Mouse (Mus musculus) lung, embryonic 14.5 days (tissue): ENCODE measurements around the gene Kcnn4. TPM values are rescaled to one million over a fixed set of nuclear protein-coding genes. Genes with fewer than 3 reads are reported as not detected.

Experiments
- ATAC-seq: fragments of 200-750 bp; cut with Nextera tagmentation; 2 replicates; pipeline ENCODE4 v1.8.0; 2017; ENCODE audit warnings: mild to moderate bottlenecking, moderate TSS enrichment, moderate library complexity; ENCODE audit not compliant: insufficient read depth
- DNase-seq: peaks from one replicate; pipeline ENCODE4 v3.0.0-alpha.2; 2015
- H3K27ac ChIP-seq: fragments of 300-500 bp; sonication (generic); 2 replicates; pipeline ENCODE4 v1.5.1; 2014; ENCODE audit warnings: low read depth, mild to moderate bottlenecking, moderate library complexity
- H3K27me3 ChIP-seq: fragments of 300-500 bp; sonication (generic); 2 replicates; pipeline ENCODE4 v1.6.1; 2014; ENCODE audit warnings: low read length, control low read depth; ENCODE audit not compliant: insufficient read depth
- H3K36me3 ChIP-seq: fragments of 300-500 bp; sonication (generic); 2 replicates; pipeline ENCODE4 v1.6.1; 2014; ENCODE audit warnings: control low read depth; ENCODE audit not compliant: insufficient read depth
- H3K4me1 ChIP-seq: fragments of 300-500 bp; sonication (generic); 2 replicates; pipeline ENCODE4 v1.6.1; 2014; ENCODE audit warnings: antibody characterized with exemption, control low read depth; ENCODE audit not compliant: insufficient read depth
- H3K4me2 ChIP-seq: fragments of 300-500 bp; sonication (generic); 2 replicates; pipeline ENCODE4 v1.6.1; 2014; ENCODE audit warnings: mild to moderate bottlenecking
- H3K4me3 ChIP-seq: fragments of 300-500 bp; sonication (generic); 2 replicates; pipeline ENCODE4 v1.5.1; 2014; ENCODE audit warnings: low read depth, low read length
- H3K9ac ChIP-seq: fragments of 300-500 bp; sonication (generic); 2 replicates; pipeline ENCODE4 v1.6.1; 2014
- H3K9me3 ChIP-seq: fragments of 300-500 bp; sonication (generic); 2 replicates; pipeline ENCODE4 v1.6.1; 2016; ENCODE audit warnings: low read depth, low read length, control low read depth
- CTCF ChIP-seq: IDR thresholded peaks from 2 replicates; pipeline ENCODE4 v1.5.1; 2016; ENCODE audit warnings: antibody characterized with exemption, low read depth
- WGBS: fragments of 180-500 bp; shearing (Covaris S2); extraction: QIAGEN DNeasy Blood & Tissue Kit; methylation state at CpG from one replicate; pipeline ENCODE4 v1.1.7; 2014; 5-methylcytosine and 5-hydroxymethylcytosine counted together
- polyA plus RNA-seq: library from polyadenylated mRNA; unstranded; fragments of >200 nt; fragmentation: Nextera tagmentation; extraction: Ambion mirVana; gene quantifications from 2 replicates; pipeline ENCODE4 v1.2.1, GENCODE M21; 2014

The Kcnn4 gene
- polyA plus RNA-seq, 1 experiment from 2014 or later: 1.6 TPM

- peak overlapping the region; percentile 40 for H3K4me2 ChIP-seq
- 63% methylated on average over 4 of the region's 4 CpGs for WGBS
- H3K4me3 ChIP-seq: peak overlapping the region; percentile 6; the same call in 1 of the 2 replicates
- H3K9me3 ChIP-seq: no peaks in the 10 kb centered on the region
- H3K36me3 ChIP-seq: no peaks in the 10 kb centered on the region
- H3K9ac ChIP-seq: no peak overlapping the region
- peak overlapping the region; percentile 60; the same call in 1 of the 2 replicates for H3K27ac ChIP-seq
- peaks cover 3% of the 10 kb centered on the region; the same call in 1 of the 2 replicates for H3K4me1 ChIP-seq
- peaks cover 7% of the 10 kb centered on the region; the same call in 1 of the 2 replicates for H3K27me3 ChIP-seq
- no peak for DNase-seq
- no peak for TF ChIP-seq CTCF
- ATAC-seq: no peak
Observed at GRCm38 (mm10) chr7:24372786-24373185, 2.7 kb downstream of the Kcnn4 start.

- Histone ChIP-seq H3K27me3 (peaks cover 7% of the 10 kb centered on the region; the same call in 1 of the 2 replicates), H3K4me1 (peaks cover 3% of the 10 kb centered on the region; the same call in 1 of the 2 replicates), H3K4me3 (peak overlapping the region; percentile 14; the same call in 1 of the 2 replicates), H3K27ac (peak overlapping the region; percentile 60), H3K36me3 (no peaks in the 10 kb centered on the region), H3K4me2 (peak overlapping the region; percentile 47), H3K9ac (peak overlapping the region; percentile 11; the same call in 1 of the 2 replicates), H3K9me3 (no peaks in the 10 kb centered on the region)
- WGBS: 35% methylated on average over 20 of the region's 20 CpGs
- peak; percentile 47 for ATAC-seq
- peak; percentile 67 for DNase-seq
- TF ChIP-seq CTCF: no peak
Observed at GRCm38 (mm10) chr7:24373538-24374379, 3.7 kb downstream of the Kcnn4 start.

GRCm38 (mm10) chr7:24376456-24376855 lies 6.4 kb downstream of the Kcnn4 start:
- no peak overlapping the region for H3K9ac ChIP-seq
- H3K27me3 ChIP-seq: peaks cover 7% of the 10 kb centered on the region; the same call in 1 of the 2 replicates
- H3K4me1 ChIP-seq: peaks cover 3% of the 10 kb centered on the region; the same call in 1 of the 2 replicates
- no peak overlapping the region for H3K4me3 ChIP-seq
- no peak for DNase-seq
- H3K36me3 ChIP-seq: no peaks in the 10 kb centered on the region
- no peak overlapping the region for H3K4me2 ChIP-seq
- H3K9me3 ChIP-seq: no peaks in the 10 kb centered on the region
- WGBS: 83% methylated on average over 8 of the region's 8 CpGs
- TF ChIP-seq CTCF: no peak
- H3K27ac ChIP-seq: peak overlapping the region; percentile 7; the same call in 1 of the 2 replicates
- no peak for ATAC-seq

GRCm38 (mm10) chr7:24377091-24377865 lies 7.2 kb downstream of the Kcnn4 start:
- H3K4me3 ChIP-seq: peak overlapping the region; percentile 18
- peaks cover 3% of the 10 kb centered on the region; the same call in 1 of the 2 replicates for H3K4me1 ChIP-seq
- TF ChIP-seq CTCF: peak; percentile 47; the same call in 1 of the 2 replicates
- peak overlapping the region; percentile 40 for H3K9ac ChIP-seq
- H3K36me3 ChIP-seq: no peaks in the 10 kb centered on the region
- H3K27ac ChIP-seq: peak overlapping the region; percentile 24; the same call in 1 of the 2 replicates
- H3K9me3 ChIP-seq: no peaks in the 10 kb centered on the region
- ATAC-seq (peak; percentile 78), DNase-seq (peak; percentile 55)
- peak overlapping the region; percentile 57 for H3K4me2 ChIP-seq
- WGBS: 4% methylated on average over 49 of the region's 49 CpGs
- peaks cover 7% of the 10 kb centered on the region; the same call in 1 of the 2 replicates for H3K27me3 ChIP-seq

- H3K4me1 ChIP-seq: no peaks in the 10 kb centered on the region
- H3K9ac ChIP-seq: no peak overlapping the region
- H3K36me3 ChIP-seq: no peaks in the 10 kb centered on the region
- H3K27ac ChIP-seq: no peak overlapping the region
- DNase-seq (no peak), ATAC-seq (no peak)
- no peaks in the 10 kb centered on the region for H3K9me3 ChIP-seq
- peaks cover 7% of the 10 kb centered on the region; the same call in 1 of the 2 replicates for H3K27me3 ChIP-seq
- H3K4me3 ChIP-seq: no peak overlapping the region
- WGBS: 61% methylated on average over 10 of the region's 10 CpGs
- H3K4me2 ChIP-seq: no peak overlapping the region
- TF ChIP-seq CTCF: no peak
Observed at GRCm38 (mm10) chr7:24378049-24378701, 8.1 kb downstream of the Kcnn4 start.

GRCm38 (mm10) chr7:24379934-24380333 lies 9.9 kb downstream of the Kcnn4 start:
- Histone ChIP-seq H3K36me3 (no peaks in the 10 kb centered on the region), H3K27me3 (peaks cover 7% of the 10 kb centered on the region; the same call in 1 of the 2 replicates), H3K4me2 (no peak overlapping the region), H3K9ac (no peak overlapping the region), H3K27ac (no peak overlapping the region), H3K4me3 (no peak overlapping the region), H3K4me1 (no peaks in the 10 kb centered on the region), H3K9me3 (no peaks in the 10 kb centered on the region)
- ATAC-seq (no peak), DNase-seq (no peak)
- WGBS: 46% methylated on average over 7 of the region's 7 CpGs
- no peak for TF ChIP-seq CTCF
